24 mouse cellular contexts compared by ENCODE assay signal in genomic region chr11:98066201-98066600, GRCm38 (mm10). TPM values are rescaled to one million over a fixed set of nuclear protein-coding genes. Genes with fewer than 3 reads are reported as not detected.
DNase-seq lines count a peak whose midpoint lies in the region; ATAC-seq and TF ChIP-seq lines count a peak whose summit lies in the region.
"Had no signal": no experiment of that assay in that cellular context is flagged by ENCODE, and none has a peak within 500 bp of the region (broad histone marks: within the 10 kb centered on the region; RNA-seq: fewer than 3 reads in every experiment).

No protein-coding gene starts in this region.

- no peak for TF ChIP-seq EP300 in ES-Bruce4 (IDR thresholded peaks at IDR 0.05; ENCODE audit: insufficient read depth, low read depth, low read length)

- TF ChIP-seq POLR2A in testis, adult 2 months (IDR thresholded peaks at IDR 0.05; ENCODE audit: control insufficient read depth, low read depth, low read length): no peak; the same call in 1 of the 2 replicates
- TF ChIP-seq POLR2A in ES-Bruce4 (IDR thresholded peaks at IDR 0.05; ENCODE audit: insufficient read depth, low read length): no peak

- TF ChIP-seq CTCF in testis, adult 2 months (IDR thresholded peaks at IDR 0.05; ENCODE audit: control insufficient read depth, insufficient read depth, insufficient replicate concordance, low read depth, low read length): no peak
- TF ChIP-seq CTCF in ES-Bruce4 (IDR thresholded peaks at IDR 0.05; ENCODE audit: low read depth, low read length): no peak

- no peaks in the 10 kb centered on the region for H3K27me3 ChIP-seq in testis, adult 2 months (ENCODE audit: control insufficient read depth, insufficient read depth, low read length)
- H3K27me3 ChIP-seq in ES-Bruce4 (ENCODE audit: control insufficient read depth, insufficient read depth, low read length, poor library complexity, severe bottlenecking): no peaks in the 10 kb centered on the region
- H3K27me3 ChIP-seq in forebrain, embryonic 11.5 days (ENCODE audit: control insufficient read depth, insufficient read depth, low read length): no peaks in the 10 kb centered on the region
- H3K27me3 ChIP-seq: embryonic facial prominence, embryonic 13.5 days; embryonic facial prominence, embryonic 15.5 days; forebrain, embryonic 13.5 days; forebrain, embryonic 15.5 days had no signal

- H3K4me1 ChIP-seq in testis, adult 2 months (ENCODE audit: control insufficient read depth, insufficient read depth, low read length): peaks cover 10% of the 10 kb centered on the region
- no peaks in the 10 kb centered on the region for H3K4me1 ChIP-seq in ES-Bruce4 (ENCODE audit: control insufficient read depth, insufficient read depth, low read length)
- H3K4me1 ChIP-seq in forebrain, embryonic 11.5 days (replicated peaks; ENCODE audit: control insufficient read depth, insufficient read depth, low read length): no peaks in the 10 kb centered on the region
- H3K4me1 ChIP-seq: embryonic facial prominence, embryonic 13.5 days; embryonic facial prominence, embryonic 15.5 days; forebrain, embryonic 13.5 days had no signal

- H3K4me3 ChIP-seq in testis, adult 2 months (ENCODE audit: control insufficient read depth, low read depth, low read length): peak overlapping the region; percentile 92
- H3K4me3 ChIP-seq in ES-Bruce4 (ENCODE audit: low read depth, low read length): no peak overlapping the region
- no peak overlapping the region for H3K4me3 ChIP-seq in forebrain, embryonic 11.5 days (ENCODE audit: low read depth, low read length)
- H3K4me3 ChIP-seq: embryonic facial prominence, embryonic 13.5 days; embryonic facial prominence, embryonic 15.5 days; erythroblast, embryonic 14.5 days; forebrain, embryonic 10.5 days; forebrain, embryonic 13.5 days; forebrain, embryonic 15.5 days had no signal

- H3K9ac ChIP-seq in ES-Bruce4 (ENCODE audit: low read depth, poor library complexity, severe bottlenecking): peak overlapping the region; percentile 65; the same call in 1 of the 2 replicates
- no peak overlapping the region for H3K9ac ChIP-seq in forebrain, embryonic 11.5 days (ENCODE audit: low read length)
- H3K9ac ChIP-seq: embryonic facial prominence, embryonic 13.5 days; embryonic facial prominence, embryonic 15.5 days; forebrain, embryonic 13.5 days; forebrain, embryonic 15.5 days; forebrain, postnatal 0 days had no signal

- ATAC-seq in forebrain, embryonic 11.5 days (replicated peaks; ENCODE audit: low FRiP score): no peak
- ATAC-seq: activated CD4-positive, CD25-positive, alpha-beta regulatory T cell, adult 4 months; forebrain, embryonic 13.5 days; forebrain, embryonic 15.5 days; forebrain, postnatal 0 days had no signal

- peaks cover 24% of the 10 kb centered on the region for H3K9me3 ChIP-seq in ES-Bruce4 (replicated peaks; ENCODE audit: control insufficient read depth, insufficient read depth, low read length, poor library complexity, severe bottlenecking)
- H3K9me3 ChIP-seq in forebrain, embryonic 11.5 days (ENCODE audit: control insufficient read depth, low read length): no peaks in the 10 kb centered on the region
- H3K9me3 ChIP-seq: embryonic facial prominence, embryonic 15.5 days; forebrain, embryonic 15.5 days; G1E had no signal

- H3K27ac ChIP-seq in testis, adult 2 months (ENCODE audit: control insufficient read depth, insufficient read depth, low read depth, low read length): peak overlapping the region; percentile 77
- no peak overlapping the region; the same call in none of the 2 replicates for H3K27ac ChIP-seq in ES-Bruce4 (ENCODE audit: insufficient read depth, low read length)
- no peak overlapping the region for H3K27ac ChIP-seq in forebrain, embryonic 11.5 days (ENCODE audit: low read depth, low read length)
- H3K27ac ChIP-seq: embryonic facial prominence, embryonic 13.5 days; embryonic facial prominence, embryonic 15.5 days; forebrain, embryonic 10.5 days; forebrain, embryonic 13.5 days; forebrain, embryonic 15.5 days had no signal

- DNase-seq in testis, postnatal 10 days (ENCODE audit: low spot score): no peak
- DNase-seq in R1 (ENCODE audit: low read depth, low spot score): peak; percentile 44
- DNase-seq in yolk sac, embryonic 10.5 days (ENCODE audit: low spot score): peak; percentile 65
- DNase-seq in forebrain, embryonic 11.5 days (ENCODE audit: low spot score): no peak
- no peak for DNase-seq in adrenal gland, adult (ENCODE audit: inconsistent age in 2 of 2, low spot score in 1 of 2)
- no peak for DNase-seq in embryo, embryonic 11 days
- DNase-seq: adrenal gland, postnatal 10 days; adrenal gland, postnatal 25 days; cerebellum, adult 11-12 months; cerebellum, adult 2 months; cerebellum, adult 9-10 months; cerebellum, postnatal 10 days; cerebellum, postnatal 25 days; forebrain, postnatal 0 days had no signal

- no peak overlapping the region for H3K4me2 ChIP-seq in forebrain, embryonic 11.5 days (ENCODE audit: low read depth, low read length, severe bottlenecking)
- H3K4me2 ChIP-seq: embryonic facial prominence, embryonic 13.5 days; embryonic facial prominence, embryonic 15.5 days; forebrain, embryonic 13.5 days; forebrain, embryonic 15.5 days had no signal

- 89% methylated on average over 12 of the region's 12 CpGs for WGBS in forebrain, embryonic 11.5 days

- peaks cover 1% of the 10 kb centered on the region; the same call in 1 of the 2 replicates for H3K36me3 ChIP-seq in testis, adult 2 months (ENCODE audit: control insufficient read depth, insufficient read depth, low read length)
- H3K36me3 ChIP-seq in ES-Bruce4 (ENCODE audit: control insufficient read depth, insufficient read depth, low read length, poor library complexity, severe bottlenecking): 0 out of 2 replicates have a peak, but pooled peaks cover 3% of the 10 kb centered on the region
- H3K36me3 ChIP-seq in forebrain, embryonic 11.5 days (ENCODE audit: control insufficient read depth, insufficient read depth, low read length): no peaks in the 10 kb centered on the region
- H3K36me3 ChIP-seq: embryonic facial prominence, embryonic 13.5 days; embryonic facial prominence, embryonic 15.5 days; forebrain, embryonic 10.5 days; forebrain, embryonic 15.5 days; G1E had no signal

RNA-seq across cellular contexts. Expression of gene Stac2, which starts 12.9 kb away (rescaled TPM):
- polyA plus RNA-seq in testis, adult 2 months (2012; rRNA removed): 7.3 and 7.6 TPM in 2 replicates
- 5.6 and 9.6 TPM in 2 replicates for polyA plus RNA-seq in ES-Bruce4 (2011; ENCODE audit: insufficient read depth, insufficient read length, low read depth, missing spikeins)
- polyA plus RNA-seq in forebrain, embryonic 11.5 days (2014; fragmentation: Nextera tagmentation; extraction: Ambion mirVana): 0.81 and 0.86 TPM in 2 replicates
- polyA plus RNA-seq: erythroblast, embryonic 14.5 days; G1E had no signal

RNA-seq across cellular contexts. Expression of gene Rpl19, which starts 39.7 kb away (rescaled TPM):
- polyA plus RNA-seq in testis, adult 2 months (2012; rRNA removed): 236 and 267 TPM in 2 replicates
- polyA plus RNA-seq in ES-Bruce4 (2011; ENCODE audit: insufficient read depth, insufficient read length, low read depth, missing spikeins): 2,020 and 2,244 TPM in 2 replicates
- 897 and 919 TPM in 2 replicates for polyA plus RNA-seq in forebrain, embryonic 11.5 days (2014; fragmentation: Nextera tagmentation; extraction: Ambion mirVana)

RNA-seq across cellular contexts. Expression of gene Cacnb1, which starts 43.4 kb away (rescaled TPM):
- polyA plus RNA-seq in testis, adult 2 months (2012; rRNA removed): 76.7 and 79.4 TPM in 2 replicates
- 5.2 and 6.3 TPM in 2 replicates for polyA plus RNA-seq in ES-Bruce4 (2011; ENCODE audit: insufficient read depth, insufficient read length, low read depth, missing spikeins)
- polyA plus RNA-seq in forebrain, embryonic 11.5 days (2014; fragmentation: Nextera tagmentation; extraction: Ambion mirVana): 9.6 and 11.1 TPM in 2 replicates

Comparison
In these comparisons a context has a peak if more than half of its experiments do, and no peak if none do; other contexts are left out.
1. DNase-seq: peak in R1 (single experiment) and yolk sac, embryonic 10.5 days (single experiment); none in testis, postnatal 10 days (single experiment), forebrain, embryonic 11.5 days (single experiment), adrenal gland, adult (0 of 2) and embryo, embryonic 11 days (single experiment).